Mouse (Mus musculus) heart, postnatal 10 days (tissue): ENCODE measurements at regions not wholly inside any gene's neighbourhood (a gene's known extent, or its start where the extent isn't known, plus 50 kb on each side); places are given as distances from the start of the nearest gene placed in this dataset.

Source experiments
- DNase-seq, 2 experiments: peaks; one replicate each; pipeline ENCODE4 v3.0.0; 2021
- intact Hi-C: fragments of 180-260 bp; cut with DNase I; formaldehyde crosslinking; loops from one replicate; pipeline ENCODE4 v1.15.1; 2025

- no peak for DNase-seq
- intact Hi-C loops, result no loop called here
These were observed 61.7 kb upstream of the 6030498E09Rik start for GRCm38 (mm10) chrX:38710660-38711264.

- intact Hi-C loops, result no loop called here
- DNase-seq, result peak; percentile 33 to 53
These were observed 60.8 kb upstream of the 6030498E09Rik start for GRCm38 (mm10) chrX:38711442-38712258.
